Mouse (Mus musculus): ENCODE measurements around the gene Muc3. TPM values are rescaled to one million over a fixed set of nuclear protein-coding genes. Genes with fewer than 3 reads are reported as not detected.

The Muc3 gene
- total RNA-seq, 1 experiment from 2014 or later, result not detected

GRCm38 (mm10) chr5:137093720-137094119 is 55.4 kb downstream of the Muc3 start:
- DNase-seq, result no peak

GRCm38 (mm10) chr5:137091560-137091959 is 57.6 kb downstream of the Muc3 start:
- DNase-seq, result no peak

- no peak for DNase-seq
Measured at GRCm38 (mm10) chr5:137090870-137091269, 58.3 kb downstream of the Muc3 start.

GRCm38 (mm10) chr5:137087410-137087809 is 61.7 kb downstream of the Muc3 start:
- peak; percentile 70 for DNase-seq

GRCm38 (mm10) chr5:137085731-137086130 is 63.4 kb downstream of the Muc3 start:
- no peak for DNase-seq

DNA sequence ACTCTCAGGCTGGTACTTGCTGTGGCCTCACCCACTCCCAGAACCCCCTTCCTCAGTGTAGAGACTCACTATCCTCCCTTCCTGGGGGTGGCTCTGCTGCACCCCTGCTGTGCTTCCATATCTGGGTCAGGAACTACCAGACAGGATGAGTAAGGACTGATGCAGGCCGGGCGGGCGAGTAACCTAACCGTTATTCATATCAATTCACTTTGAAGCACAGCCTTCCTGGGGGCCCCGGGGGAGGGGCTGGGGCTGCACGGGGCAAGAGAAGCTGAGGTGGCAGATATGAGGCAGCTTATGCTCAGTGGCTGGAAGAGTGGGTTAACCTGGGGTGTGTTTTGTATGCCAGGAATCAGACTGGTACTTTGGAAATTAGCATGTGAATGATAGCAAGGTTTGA is 64.1 kb downstream of the Muc3 start:
- DNase-seq, result no peak

Other genes with a start within 250 kb of the Muc3 start
- gene Ift22, start 241.2 kb downstream of the Muc3 start, total RNA-seq (2021), result 31.3 and 35.6 TPM in 2 replicates
- 150 and 200 TPM in 2 replicates for gene Fis1, start 196.0 kb downstream of the Muc3 start, total RNA-seq (2021)
- 8.8 and 9.4 TPM in 2 replicates for gene Cldn15, start 182.7 kb downstream of the Muc3 start, total RNA-seq (2021)
- gene Plod3, start 162.3 kb downstream of the Muc3 start, total RNA-seq (2021), result 66.7 and 90.3 TPM in 2 replicates
- 74.8 and 85.9 TPM in 2 replicates for gene Znhit1, start 161.3 kb downstream of the Muc3 start, total RNA-seq (2021)
- gene Vgf, start 122.9 kb downstream of the Muc3 start, total RNA-seq (2021), result 7.4 and 11.0 TPM in 2 replicates
- gene Ap1s1, start 103.2 kb downstream of the Muc3 start, total RNA-seq (2021), result 97.4 and 117 TPM in 2 replicates
- 2.0 and 3.4 TPM in 2 replicates for gene Serpine1, start 77.1 kb downstream of the Muc3 start, total RNA-seq (2021)
- 44.0 and 53.3 TPM in 2 replicates for gene Trim56, start 33.1 kb downstream of the Muc3 start, total RNA-seq (2021)
- gene Muc3a, start 63.1 kb upstream of the Muc3 start, total RNA-seq (2021), result 0.15 TPM in 1 of 2 replicates, not detected in the other
- 6.7 and 10.9 TPM in 2 replicates for gene Ache, start 138.2 kb upstream of the Muc3 start, total RNA-seq (2021)
- gene Ufsp1, start 145.3 kb upstream of the Muc3 start, total RNA-seq (2021), result 9.6 and 12.1 TPM in 2 replicates
- 164 and 195 TPM in 2 replicates for gene Srrt, start 158.4 kb upstream of the Muc3 start, total RNA-seq (2021)
- 32.3 and 40.8 TPM in 2 replicates for gene Trip6, start 165.1 kb upstream of the Muc3 start, total RNA-seq (2021)
- gene Slc12a9, start 184.3 kb upstream of the Muc3 start, total RNA-seq (2021), result 9.2 and 17.7 TPM in 2 replicates
- 54.6 and 70.5 TPM in 2 replicates for gene Ephb4, start 200.8 kb upstream of the Muc3 start, total RNA-seq (2021)

Data from adrenal gland, postnatal 25 days (tissue).